Mouse (Mus musculus) stomach, embryonic 14.5 days (tissue): ENCODE measurements at regions not wholly inside any gene's neighbourhood (a gene's known extent, or its start where the extent isn't known, plus 50 kb on each side); places are given as distances from the start of the nearest gene placed in this dataset.

ENCODE experiments used
- ATAC-seq: fragments of 200-750 bp; cut with Nextera tagmentation; 2 replicates; pipeline ENCODE4 v1.8.0; 2017; ENCODE audit warnings: low read depth, moderate TSS enrichment; ENCODE audit not compliant: insufficient number of reproducible peaks, insufficient read depth, low FRiP score
- H3K27ac ChIP-seq: fragments of 300-500 bp; sonication (generic); 2 replicates; pipeline ENCODE4 v1.5.1; 2014; ENCODE audit warnings: mild to moderate bottlenecking, low read length, moderate library complexity, mixed read lengths
- H3K27me3 ChIP-seq: fragments of 300-500 bp; sonication (generic); 2 replicates; pipeline ENCODE4 v1.6.1; 2014; ENCODE audit warnings: low read length, control low read depth, mixed read lengths; ENCODE audit not compliant: control insufficient read depth, insufficient read depth
- H3K36me3 ChIP-seq: fragments of 300-500 bp; sonication (generic); 2 replicates; pipeline ENCODE4 v1.6.1; 2014; ENCODE audit warnings: mild to moderate bottlenecking, control low read depth, low read length, moderate library complexity, mixed read lengths; ENCODE audit not compliant: control insufficient read depth, insufficient read depth
- H3K4me1 ChIP-seq: fragments of 300-500 bp; sonication (generic); 2 replicates; pipeline ENCODE4 v1.6.1; 2014; ENCODE audit warnings: low read length, control low read depth, mixed read lengths; ENCODE audit not compliant: control insufficient read depth, insufficient read depth
- H3K4me2 ChIP-seq: fragments of 300-500 bp; sonication (generic); replicated peaks from 2 replicates; pipeline ENCODE4 v1.6.1; 2014; ENCODE audit warnings: low read depth, low read length, control low read depth
- H3K4me3 ChIP-seq: fragments of 300-500 bp; sonication (generic); 2 replicates; pipeline ENCODE4 v1.5.1; 2014; ENCODE audit warnings: low read depth, low read length, control low read depth
- H3K9ac ChIP-seq: fragments of 300-500 bp; sonication (generic); replicated peaks from 2 replicates; pipeline ENCODE4 v1.6.1; 2014; ENCODE audit warnings: low read depth, mild to moderate bottlenecking, control low read depth, low read length, moderate library complexity, mixed read lengths
- H3K9me3 ChIP-seq: fragments of 300-500 bp; sonication (generic); 2 replicates; pipeline ENCODE4 v1.6.1; 2016; ENCODE audit warnings: low read depth, low read length, control low read depth; ENCODE audit not compliant: control insufficient read depth
- WGBS: fragments of 180-500 bp; shearing (Covaris S2); extraction: QIAGEN DNeasy Blood & Tissue Kit; methylation state at CpG from one replicate; pipeline ENCODE4 v1.1.7; 2014; 5-methylcytosine and 5-hydroxymethylcytosine counted together

DNA sequence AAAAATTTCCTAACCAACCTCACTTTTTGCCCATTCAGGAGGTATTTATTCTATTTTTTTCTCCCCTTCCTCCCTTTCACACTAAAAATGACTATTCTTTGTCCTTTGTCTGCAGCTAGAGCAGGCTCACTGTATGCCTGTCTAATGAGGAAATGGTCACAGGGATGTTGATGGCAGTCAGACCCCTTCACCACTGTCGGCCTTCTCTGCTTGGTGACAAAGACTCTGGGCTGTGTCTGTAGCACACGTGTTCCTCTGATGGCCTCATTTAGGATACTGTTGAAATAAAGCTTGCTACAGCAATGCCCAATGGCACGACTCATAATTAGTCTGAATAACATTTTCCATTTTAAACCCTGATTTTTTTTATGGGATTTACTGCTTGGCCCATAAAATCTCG is 178.6 kb upstream of the Prickle1 start:
- Histone ChIP-seq H3K36me3 (no peaks in the 10 kb centered on the region), H3K4me1 (no peaks in the 10 kb centered on the region), H3K4me2 (no peak overlapping the region), H3K4me3 (no peak overlapping the region), H3K27ac (no peak overlapping the region), H3K9me3 (no peaks in the 10 kb centered on the region), H3K9ac (no peak overlapping the region), H3K27me3 (no peaks in the 10 kb centered on the region)
- no peak for ATAC-seq
- 70% methylated on average over 4 of the region's 4 CpGs for WGBS

DNA sequence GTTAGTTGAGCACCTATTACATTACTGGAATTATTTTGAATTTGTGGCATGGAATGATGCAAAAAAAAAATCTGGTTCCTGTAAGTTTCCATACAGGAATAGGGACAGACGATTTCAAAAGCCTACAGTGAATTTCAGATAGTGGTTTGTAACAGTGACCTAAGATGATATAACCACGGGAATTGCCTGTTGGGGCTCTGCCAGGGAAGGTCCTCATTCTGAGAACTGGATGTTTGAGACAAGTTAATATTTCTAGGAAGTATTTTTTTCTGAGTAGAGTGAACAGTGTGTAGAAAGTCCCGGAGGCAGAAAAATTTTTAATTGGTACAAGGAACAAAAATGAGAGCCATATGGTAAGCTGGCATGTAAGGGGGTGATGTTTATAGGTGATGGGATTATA is 171.3 kb upstream of the Prickle1 start:
- no peaks in the 10 kb centered on the region for H3K9me3 ChIP-seq
- no peak overlapping the region for H3K27ac ChIP-seq
- H3K27me3 ChIP-seq, result no peaks in the 10 kb centered on the region
- no peak for ATAC-seq
- H3K4me1 ChIP-seq, result no peaks in the 10 kb centered on the region
- H3K4me2 ChIP-seq, result no peak overlapping the region
- WGBS, result 72% methylated on average over 3 of the region's 3 CpGs
- no peaks in the 10 kb centered on the region for H3K36me3 ChIP-seq
- H3K4me3 ChIP-seq, result no peak overlapping the region
- no peak overlapping the region for H3K9ac ChIP-seq

DNA sequence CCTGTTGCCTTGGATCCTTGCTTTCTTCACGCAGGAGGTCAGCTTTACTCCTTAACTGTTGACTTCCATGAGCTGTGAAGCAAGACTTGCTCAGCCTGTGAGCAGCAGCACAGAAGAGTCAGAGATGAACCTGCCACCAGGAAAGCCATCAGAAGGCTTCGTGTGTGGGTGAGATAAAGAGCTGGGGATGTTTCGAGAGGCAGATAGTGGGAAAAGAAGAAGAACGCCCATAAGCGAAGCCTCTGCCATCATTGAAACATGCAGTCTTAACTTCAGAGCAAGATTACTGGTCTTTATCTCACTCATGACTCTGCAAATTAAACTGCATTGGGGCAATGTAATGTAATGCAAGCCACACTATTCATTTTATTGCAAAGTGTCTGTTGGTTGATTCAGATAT is 167.4 kb upstream of the Prickle1 start:
- no peaks in the 10 kb centered on the region for H3K36me3 ChIP-seq
- no peak overlapping the region for H3K9ac ChIP-seq
- no peak overlapping the region for H3K4me2 ChIP-seq
- H3K27ac ChIP-seq, result no peak overlapping the region
- no peaks in the 10 kb centered on the region for H3K9me3 ChIP-seq
- no peak overlapping the region for H3K4me3 ChIP-seq
- H3K4me1 ChIP-seq, result no peaks in the 10 kb centered on the region
- 80% methylated on average over 5 of the region's 5 CpGs for WGBS
- ATAC-seq, result no peak
- no peaks in the 10 kb centered on the region for H3K27me3 ChIP-seq

DNA sequence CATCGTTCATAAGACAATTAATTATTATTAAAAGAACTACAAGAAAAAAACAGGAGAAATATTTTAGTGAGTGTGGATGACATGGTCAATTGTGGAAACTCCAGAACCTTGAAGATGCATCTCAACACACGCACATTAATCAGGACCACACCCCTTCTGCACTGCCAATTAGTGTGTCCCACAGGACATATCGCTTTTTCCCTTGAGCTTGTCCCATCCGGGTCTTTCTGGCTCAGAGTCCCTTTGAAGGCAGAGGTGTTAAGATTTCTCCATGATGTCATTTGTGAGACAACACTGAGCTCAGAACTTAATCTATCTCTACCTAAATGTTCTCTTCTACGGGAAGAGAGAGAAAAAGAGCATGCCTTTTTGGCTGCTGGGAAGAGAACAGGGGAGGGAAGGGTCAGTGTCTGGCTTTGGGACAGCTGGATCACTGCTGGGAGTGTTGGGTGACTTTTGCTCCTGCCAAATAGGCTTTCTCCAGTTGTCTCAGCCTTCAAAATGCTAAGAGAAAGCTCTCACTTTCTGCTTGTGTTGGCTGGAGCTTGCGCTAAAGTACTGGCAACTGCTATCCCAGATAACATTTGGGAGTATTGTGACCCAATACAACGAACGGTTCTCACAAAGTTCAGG is 162.6 kb upstream of the Prickle1 start:
- no peak overlapping the region for H3K27ac ChIP-seq
- H3K9ac ChIP-seq, result no peak overlapping the region
- no peaks in the 10 kb centered on the region for H3K4me1 ChIP-seq
- no peak overlapping the region for H3K4me2 ChIP-seq
- H3K27me3 ChIP-seq, result no peaks in the 10 kb centered on the region
- H3K9me3 ChIP-seq, result no peaks in the 10 kb centered on the region
- no peaks in the 10 kb centered on the region for H3K36me3 ChIP-seq
- ATAC-seq, result no peak
- H3K4me3 ChIP-seq, result no peak overlapping the region
- WGBS, result 77% methylated on average over 8 of the region's 8 CpGs

DNA sequence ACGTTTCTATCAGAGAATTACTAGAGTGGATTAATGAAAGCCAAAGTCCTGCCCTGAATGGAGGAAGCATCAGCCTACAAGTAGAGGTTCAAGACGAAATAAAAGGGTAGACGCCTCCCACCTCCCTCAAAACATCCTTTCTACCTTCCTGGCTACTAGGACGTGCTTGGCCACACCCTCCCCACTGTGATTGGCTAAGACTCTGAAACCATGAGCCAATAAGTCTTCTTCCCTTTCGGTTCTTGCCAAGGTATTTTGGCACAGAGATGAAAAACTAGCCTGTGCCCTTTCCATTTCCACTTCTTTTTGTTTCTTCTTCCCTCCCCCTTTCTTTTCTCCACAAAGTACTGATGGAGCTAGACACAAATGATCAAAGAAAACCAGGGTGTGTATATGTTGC is 160.3 kb upstream of the Prickle1 start:
- Histone ChIP-seq H3K4me1 (no peaks in the 10 kb centered on the region), H3K9ac (no peak overlapping the region), H3K36me3 (no peaks in the 10 kb centered on the region), H3K27me3 (no peaks in the 10 kb centered on the region), H3K27ac (no peak overlapping the region), H3K4me2 (no peak overlapping the region), H3K4me3 (no peak overlapping the region), H3K9me3 (no peaks in the 10 kb centered on the region)
- ATAC-seq, result no peak
- WGBS, result 73% methylated on average over 5 of the region's 5 CpGs

DNA sequence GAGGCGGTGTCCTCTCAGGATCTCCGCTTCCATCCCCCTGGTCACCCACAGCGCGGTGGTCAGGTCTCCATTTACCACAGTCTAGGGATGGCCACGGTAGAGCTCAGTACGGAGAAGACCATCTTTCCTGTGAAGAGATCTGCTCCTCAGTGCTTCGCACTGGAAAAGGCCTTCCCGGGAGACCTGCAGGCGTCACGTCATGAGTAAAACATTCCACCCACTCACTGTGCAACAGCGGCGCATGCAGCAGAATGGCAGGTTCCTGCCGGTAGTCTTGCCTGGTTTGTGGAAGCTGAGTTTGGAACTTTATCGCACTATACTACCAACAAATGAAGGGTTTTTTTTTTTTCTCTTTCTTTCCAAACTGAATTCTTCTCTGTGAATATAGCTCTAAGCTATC is 156.1 kb upstream of the Prickle1 start:
- Histone ChIP-seq H3K9ac (no peak overlapping the region), H3K4me2 (no peak overlapping the region), H3K4me1 (no peaks in the 10 kb centered on the region), H3K27ac (no peak overlapping the region), H3K4me3 (no peak overlapping the region), H3K9me3 (no peaks in the 10 kb centered on the region), H3K27me3 (no peaks in the 10 kb centered on the region), H3K36me3 (no peaks in the 10 kb centered on the region)
- no peak for ATAC-seq
- 79% methylated on average over 14 of the region's 14 CpGs for WGBS

DNA sequence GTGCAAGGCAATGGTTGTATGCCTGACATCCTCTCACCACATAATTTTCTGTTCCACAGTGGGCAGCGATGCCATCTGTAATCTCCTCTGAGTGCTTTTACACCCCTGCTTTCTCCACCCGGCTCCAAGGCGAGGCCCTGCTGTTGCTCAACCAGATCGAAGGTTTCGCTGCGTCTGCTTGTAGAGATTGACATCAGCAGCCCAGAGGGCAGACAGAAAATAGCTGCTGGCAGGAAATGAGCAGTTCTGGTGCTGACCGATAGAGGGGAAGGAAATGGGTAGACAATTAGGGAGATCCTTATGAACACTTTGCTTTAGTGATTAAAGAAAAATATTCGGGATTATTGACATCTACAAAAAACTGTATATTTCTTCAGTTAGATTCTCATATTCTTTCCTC is 155.3 kb upstream of the Prickle1 start:
- H3K36me3 ChIP-seq, result no peaks in the 10 kb centered on the region
- H3K4me3 ChIP-seq, result no peak overlapping the region
- no peak overlapping the region for H3K9ac ChIP-seq
- whole genome bisulfite sequencing, result 32% methylated on average over 8 of the region's 8 CpGs
- no peaks in the 10 kb centered on the region for H3K27me3 ChIP-seq
- no peaks in the 10 kb centered on the region for H3K9me3 ChIP-seq
- H3K27ac ChIP-seq, result no peak overlapping the region
- ATAC-seq, result no peak
- H3K4me2 ChIP-seq, result no peak overlapping the region
- H3K4me1 ChIP-seq, result no peaks in the 10 kb centered on the region

DNA sequence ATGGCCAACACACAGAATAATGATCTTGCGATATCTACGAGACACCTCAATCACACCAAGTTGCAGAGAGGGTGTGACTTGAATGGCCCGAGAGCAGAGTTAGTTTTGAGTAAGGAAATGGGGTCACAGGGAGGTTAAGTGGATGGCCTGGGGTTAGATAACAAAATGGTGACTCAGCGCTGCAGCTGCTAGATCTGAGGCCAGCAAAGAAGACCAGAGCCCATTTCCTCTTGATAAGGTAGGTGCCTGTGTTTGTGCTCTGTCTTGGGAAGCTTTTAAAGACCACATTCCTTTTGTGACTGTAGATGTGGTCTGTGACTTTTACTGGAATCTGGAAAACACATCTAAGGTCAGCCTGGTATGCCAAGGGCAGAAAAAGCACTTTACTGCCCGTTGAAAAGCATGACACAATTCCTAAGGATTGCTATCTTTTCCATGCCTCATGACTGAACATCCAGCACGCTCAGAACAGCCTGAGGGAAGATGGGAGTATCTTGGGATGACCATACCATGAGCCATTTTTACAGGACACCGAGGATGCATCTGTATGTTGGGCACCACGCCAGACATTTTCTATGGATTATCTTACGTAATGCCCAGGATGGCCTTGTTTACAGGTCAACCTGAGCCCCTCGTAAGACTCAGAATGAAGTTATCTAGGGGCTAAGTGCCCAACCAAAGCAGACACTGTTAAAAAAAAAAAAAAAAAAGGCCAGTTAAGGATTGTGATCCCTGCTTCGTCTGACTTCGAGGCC is 148.7 kb upstream of the Prickle1 start:
- no peak overlapping the region for H3K9ac ChIP-seq
- no peaks in the 10 kb centered on the region; the same call in 1 of the 2 replicates for H3K4me1 ChIP-seq
- H3K27me3 ChIP-seq, result no peaks in the 10 kb centered on the region
- no peak overlapping the region for H3K4me3 ChIP-seq
- H3K36me3 ChIP-seq, result no peaks in the 10 kb centered on the region
- H3K9me3 ChIP-seq, result no peaks in the 10 kb centered on the region
- peak; percentile 53; the same call in 1 of the 2 replicates for ATAC-seq
- H3K27ac ChIP-seq, result no peak overlapping the region
- no peak overlapping the region for H3K4me2 ChIP-seq
- WGBS, result 35% methylated on average over 12 of the region's 12 CpGs
